Mouse (Mus musculus) cerebellum, postnatal 4 days (tissue): ENCODE results near the gene Slc22a14.
"Not testable (repeated sequence)": the region's sequence is repeated elsewhere in the genome, so short reads cannot be mapped to it uniquely, and the experiment has no call there.

Source experiments
- DNase-seq, 2 experiments: peaks; one replicate each; pipeline ENCODE4 v3.0.0; 2022; ENCODE audit warnings: low spot score in 2 of 2, mixed read lengths in 1 of 2

The Slc22a14 gene

GRCm38 (mm10) chr9:119322289-119323259, 42.8 kb downstream of the Slc22a14 start, which contains the start of gene Oxsr1:
Oxsr1 (minus strand) TSS chr9:119322427.
- peak; percentile 90 to 96 for DNase-seq

DNA sequence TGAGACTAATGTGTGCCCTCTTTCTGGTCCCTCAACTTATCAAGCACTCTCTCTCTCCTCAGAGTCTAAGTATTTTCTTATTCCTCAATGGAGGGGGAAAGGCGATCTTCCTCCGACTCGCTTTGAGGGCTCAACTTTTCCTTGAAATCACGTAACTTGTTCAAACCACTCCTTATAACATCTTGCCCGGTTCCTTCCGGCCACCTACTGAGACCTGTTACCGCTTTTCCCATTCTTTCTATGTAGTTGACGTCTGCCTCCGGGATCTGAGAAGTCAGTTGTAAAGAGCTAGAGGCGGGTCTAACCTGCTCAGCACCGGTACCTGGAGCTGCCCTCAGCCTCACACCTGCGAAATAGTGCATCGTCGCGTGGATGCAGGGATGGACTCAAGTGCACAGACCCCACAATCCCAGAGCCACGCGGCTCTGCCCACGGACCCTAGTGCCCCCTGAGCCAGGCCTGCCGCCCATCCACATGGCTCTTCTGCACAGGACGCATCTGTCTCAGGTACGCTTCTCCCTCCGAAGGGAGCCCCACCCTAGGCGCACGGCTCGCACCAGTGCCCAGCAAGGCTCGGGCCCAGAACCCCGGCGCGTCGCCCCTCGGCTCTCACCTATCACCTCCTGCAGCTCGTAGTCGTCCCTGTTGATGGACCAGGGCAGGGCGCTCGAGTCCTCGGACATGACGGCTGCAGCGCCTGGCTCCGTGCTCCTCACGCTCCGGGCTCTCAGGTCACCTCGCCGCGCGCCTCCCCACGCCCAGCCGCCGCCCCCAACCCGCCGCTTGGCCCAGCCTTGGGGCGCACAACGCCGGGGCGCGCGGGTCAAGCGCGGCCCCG, 43.7 kb downstream of the Slc22a14 start:
- peak in 1 of 2 experiments; percentile 32 for DNase-seq

DNA sequence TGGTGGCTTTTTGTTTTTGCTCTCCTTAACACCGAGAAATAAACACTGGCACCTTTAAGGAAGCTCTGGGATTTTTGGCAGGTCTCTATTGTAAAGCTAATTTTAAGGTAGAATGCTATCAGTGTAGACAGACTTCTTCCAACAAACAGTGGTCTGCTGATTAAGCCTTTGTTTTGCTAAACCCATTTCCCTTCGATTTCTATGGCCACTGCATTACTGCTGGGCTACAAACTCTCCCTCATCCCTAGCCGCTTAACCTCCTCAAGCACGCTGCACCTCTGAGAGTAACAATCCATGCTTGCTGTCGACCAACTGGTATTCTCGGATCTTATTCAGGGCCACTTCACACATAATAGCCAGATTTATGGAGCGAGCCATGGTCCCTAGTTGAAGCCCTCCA, 44.4 kb downstream of the Slc22a14 start:
- no peak for DNase-seq

DNA sequence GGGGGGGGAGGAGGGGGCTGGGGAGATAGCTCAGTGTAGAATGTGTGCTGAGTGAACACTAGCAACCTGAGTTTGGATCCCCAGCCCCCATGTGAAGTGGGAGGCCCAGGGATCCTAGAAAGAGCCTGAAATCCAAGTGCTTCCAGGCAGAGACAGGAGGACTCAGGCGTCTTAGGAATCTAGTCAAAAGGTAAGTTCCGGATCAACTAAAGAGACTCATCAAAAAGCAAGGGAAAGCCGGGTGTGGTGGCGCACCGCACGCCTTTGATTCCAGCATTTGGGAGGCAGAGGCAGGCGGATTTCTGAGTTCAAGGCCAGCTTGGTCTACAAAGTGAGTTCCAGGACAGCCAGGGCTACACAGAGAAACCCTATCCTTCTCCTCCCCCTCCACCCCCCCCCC, 44.9 kb downstream of the Slc22a14 start:
- no peak for DNase-seq

DNA sequence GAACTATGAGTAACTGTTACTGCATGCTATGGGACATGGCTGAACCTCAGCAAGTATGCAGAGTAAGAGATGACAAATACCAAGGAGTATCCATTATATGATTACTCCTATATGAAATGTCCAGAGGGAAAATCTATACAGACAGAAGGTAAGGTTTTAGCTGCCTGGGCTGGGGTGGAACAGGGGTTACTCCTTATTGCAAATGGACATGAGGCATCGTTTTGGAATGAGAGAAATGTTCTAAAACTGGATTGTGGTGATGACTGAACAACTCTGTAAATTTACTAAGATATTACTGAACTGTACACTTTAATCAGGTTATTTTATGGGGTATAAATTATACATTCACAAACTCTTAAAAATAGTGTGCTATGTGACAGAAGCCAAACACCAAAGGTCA, 46.5 kb downstream of the Slc22a14 start:
- DNase-seq = no peak

DNA sequence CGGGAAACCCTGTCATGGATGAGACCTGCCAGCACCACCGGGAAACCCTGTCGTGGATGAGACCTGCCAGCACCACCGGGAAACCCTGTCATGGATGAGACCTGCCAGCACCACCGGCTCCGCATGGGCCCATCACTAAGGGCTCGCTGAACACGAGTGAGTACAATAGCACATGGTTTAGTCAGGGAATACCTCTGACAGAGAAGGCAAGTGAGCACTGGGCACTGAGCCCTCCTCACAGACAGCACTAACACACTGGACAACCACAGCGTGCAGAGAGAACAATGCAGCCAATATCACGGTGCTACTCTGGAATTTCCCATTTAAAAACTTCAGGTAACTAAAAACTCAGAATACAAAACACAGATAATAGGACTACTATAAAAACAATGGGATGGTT, 52.3 kb downstream of the Slc22a14 start:
- DNase-seq = no peak

DNA sequence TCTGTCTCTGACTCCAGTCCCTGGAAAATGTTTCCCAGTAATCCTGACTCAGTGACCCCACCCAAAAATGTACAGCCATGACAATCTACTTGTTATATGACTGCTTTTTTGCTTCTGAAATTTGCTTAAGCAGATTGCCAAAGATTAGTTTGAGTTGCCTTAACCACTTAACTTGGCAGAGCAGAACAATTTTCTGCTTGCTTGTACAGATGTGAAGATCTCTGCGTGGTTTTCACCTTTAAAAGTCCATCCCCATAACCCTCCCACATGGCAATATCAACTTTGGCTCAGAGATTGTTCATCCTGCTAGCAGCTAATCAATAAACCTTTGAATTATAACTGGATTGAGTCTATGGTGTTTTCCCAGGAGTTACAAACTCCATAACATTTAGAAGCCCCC, 56.3 kb downstream of the Slc22a14 start:
- no peak for DNase-seq

GRCm38 (mm10) chr9:119305863-119306262, 59.5 kb downstream of the Slc22a14 start:
- no peak for DNase-seq

DNA sequence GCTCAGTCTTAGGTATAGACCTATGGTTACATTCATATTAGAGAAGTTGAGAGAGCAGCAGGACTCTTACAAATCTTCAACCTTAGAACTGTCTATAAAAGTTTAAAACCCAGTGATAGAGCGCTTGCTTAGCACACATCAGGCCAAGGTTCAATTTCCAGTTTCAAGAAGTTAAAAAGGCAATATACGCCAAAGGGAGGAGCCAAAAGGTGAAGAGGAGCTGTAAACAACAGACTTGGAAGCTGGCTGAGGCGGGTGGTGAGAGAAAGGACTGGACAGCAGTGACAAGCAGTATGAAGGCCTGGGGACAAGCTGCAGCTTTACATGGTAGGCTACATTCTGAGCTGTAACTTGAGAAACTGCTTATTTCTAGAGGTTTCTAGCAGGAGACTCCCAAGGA, 66.8 kb downstream of the Slc22a14 start:
- DNase-seq = no peak

DNA sequence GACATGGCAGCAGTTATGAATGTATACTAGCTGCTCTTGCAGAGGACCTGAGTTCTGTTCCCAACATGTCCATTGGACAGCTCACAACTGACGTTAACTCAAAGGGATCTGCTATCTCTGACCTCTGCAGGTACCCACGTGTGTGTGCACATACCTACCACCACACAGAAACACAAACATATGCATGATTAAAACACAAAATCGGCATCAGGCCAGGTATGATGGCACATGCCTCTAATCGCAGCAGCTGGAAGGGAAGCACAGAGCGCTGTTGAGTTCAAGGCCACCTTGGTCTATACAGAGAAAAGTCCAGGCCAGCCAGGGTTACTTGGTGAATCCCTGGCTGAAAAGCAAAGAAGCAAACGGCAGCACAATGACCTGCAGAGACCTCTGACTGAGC, 67.7 kb downstream of the Slc22a14 start:
- DNase-seq = no peak

DNA sequence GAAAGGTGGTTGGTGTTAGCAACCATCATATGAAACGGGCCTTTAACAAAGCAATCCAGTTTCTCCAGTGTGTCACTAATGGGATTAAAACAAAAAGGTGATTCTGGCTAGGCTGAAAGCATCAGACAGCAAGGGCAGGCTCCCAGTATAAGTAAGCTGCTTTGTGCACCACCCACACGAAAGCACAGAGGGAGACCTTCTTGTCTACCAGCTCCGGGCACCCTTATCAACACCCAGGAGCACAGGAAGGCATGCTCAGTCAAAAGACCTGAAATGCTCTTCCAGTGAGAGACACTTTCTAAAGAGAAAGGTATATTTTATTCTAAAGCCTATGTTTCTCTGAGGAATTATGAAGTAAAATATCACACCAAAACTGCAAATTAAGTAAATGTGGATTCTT, 74.6 kb downstream of the Slc22a14 start:
- DNase-seq = no peak

DNA sequence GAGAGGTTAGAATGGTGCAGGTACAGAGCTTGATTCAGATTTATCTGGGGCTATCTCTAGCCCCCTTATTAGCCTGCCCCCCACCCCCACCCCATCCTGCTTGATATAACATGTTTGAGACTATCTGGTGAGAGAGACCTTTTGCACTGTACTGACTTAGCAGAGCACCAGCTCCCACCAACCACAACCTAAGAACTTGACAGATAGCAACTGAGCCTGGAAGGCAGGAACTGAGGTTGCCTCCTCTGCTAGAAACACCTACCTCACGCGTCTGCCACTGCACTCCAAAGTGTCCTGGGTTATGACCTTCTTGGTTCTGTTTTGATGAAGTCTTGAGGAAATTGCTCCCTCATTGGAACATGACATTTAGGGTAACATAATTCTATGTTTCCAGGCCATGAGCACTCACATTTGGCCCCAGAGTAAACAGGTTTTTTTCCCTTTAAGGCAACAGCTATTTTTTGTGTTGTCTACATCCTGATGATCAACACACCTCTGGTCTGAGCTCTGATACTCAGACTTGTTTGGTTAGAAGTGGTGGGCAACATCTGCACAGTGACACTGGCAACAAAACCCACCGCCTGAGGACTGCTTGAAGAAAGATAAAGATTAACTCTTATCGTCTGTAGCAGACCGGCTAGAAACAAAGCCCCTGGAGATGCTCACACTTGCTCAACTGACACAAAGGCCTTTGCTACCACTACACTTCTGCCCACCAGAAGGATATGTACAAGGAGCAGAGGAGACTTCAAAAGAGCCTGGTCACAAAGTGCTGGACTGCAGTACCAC, 84.3 kb downstream of the Slc22a14 start:
- no peak for DNase-seq

GRCm38 (mm10) chr9:119278031-119278430, 87.3 kb downstream of the Slc22a14 start:
- no peak for DNase-seq

- DNase-seq = peak in 1 of 2 experiments; percentile 58
These were observed 89.0 kb downstream of the Slc22a14 start for GRCm38 (mm10) chr9:119276321-119276720.

- not testable (repeated sequence) for DNase-seq
These were observed 90.5 kb downstream of the Slc22a14 start for GRCm38 (mm10) chr9:119274814-119275213.

- DNase-seq = no peak
These were observed 93.9 kb downstream of the Slc22a14 start for GRCm38 (mm10) chr9:119271496-119271895.

GRCm38 (mm10) chr9:119268588-119269145, 96.7 kb downstream of the Slc22a14 start:
- DNase-seq = no peak

DNA sequence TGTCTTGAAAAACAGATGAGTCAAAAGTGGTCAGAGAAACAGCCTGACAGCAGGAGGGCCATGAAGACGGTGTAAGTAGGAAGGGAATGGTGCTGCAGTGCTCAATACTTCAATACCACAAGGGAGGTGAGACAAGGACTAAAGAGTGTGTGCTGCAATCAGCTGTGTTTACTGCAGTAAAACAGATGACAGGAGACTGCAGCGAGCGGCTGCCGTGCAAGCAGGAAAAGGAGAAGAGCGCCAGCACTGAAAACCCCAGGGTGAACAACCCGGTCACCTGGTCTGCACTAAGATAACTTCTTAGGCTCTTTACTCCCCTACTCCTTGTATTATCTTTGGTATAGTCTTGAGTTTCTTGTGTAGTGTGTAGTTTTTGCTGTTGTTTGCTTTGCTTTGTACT, 97.2 kb downstream of the Slc22a14 start:
- DNase-seq = no peak

DNA sequence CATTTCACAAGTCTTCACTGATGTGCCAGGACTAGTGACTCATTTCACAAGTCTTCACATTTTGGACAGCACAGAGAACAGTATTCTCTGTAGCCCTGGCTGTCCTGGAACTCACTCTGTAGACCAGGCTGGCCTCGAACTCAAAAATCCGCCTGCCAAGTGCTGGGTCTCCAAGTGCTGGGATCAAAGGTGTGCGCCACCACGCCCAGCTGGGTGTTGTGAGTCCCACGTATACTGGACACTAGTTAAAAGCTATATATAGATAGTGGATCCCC, 99.3 kb downstream of the Slc22a14 start:
- not testable (repeated sequence) for DNase-seq

DNA sequence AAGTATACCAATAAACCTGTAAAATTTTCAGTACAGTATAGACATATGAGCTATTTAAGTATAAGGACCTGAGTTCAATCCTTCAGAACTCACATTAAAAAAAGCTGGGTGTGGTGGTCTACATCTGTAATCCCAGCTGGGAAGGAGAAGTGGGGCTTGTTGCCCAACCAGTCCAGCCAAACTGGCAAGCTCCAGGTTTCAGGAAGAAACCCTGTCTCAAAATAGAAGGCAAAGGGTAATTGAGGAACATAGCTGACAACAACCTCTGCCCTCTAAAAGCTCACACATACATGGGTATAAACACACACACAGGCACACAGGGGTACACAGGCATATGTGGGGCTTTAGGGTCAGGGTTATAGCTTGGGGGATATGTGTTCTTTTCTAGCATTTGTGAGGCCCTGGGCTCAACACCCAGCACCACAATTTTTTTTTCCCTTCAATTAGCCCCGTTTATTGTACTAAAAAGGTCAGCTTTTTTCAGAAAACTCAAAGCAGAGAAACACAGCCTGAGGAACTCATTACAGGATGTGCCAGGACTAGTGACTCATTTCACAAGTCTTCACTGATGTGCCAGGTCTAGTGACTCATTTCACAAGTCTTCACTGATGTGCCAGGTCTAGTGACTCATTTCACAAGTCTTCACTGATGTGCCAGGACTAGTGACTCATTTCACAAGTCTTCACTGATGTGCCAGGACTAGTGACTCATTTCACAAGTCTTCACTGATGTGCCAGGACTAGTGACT, 99.8 kb downstream of the Slc22a14 start:
- not testable (repeated sequence) for DNase-seq

- no peak for DNase-seq
These were observed 102.3 kb downstream of the Slc22a14 start for GRCm38 (mm10) chr9:119263067-119263466.
